Mouse (Mus musculus) megakaryocyte progenitor cell, adult 5-6 weeks (primary cell): Measurements from ENCODE around the gene Nubpl. TPM values are rescaled to one million over a fixed set of nuclear protein-coding genes. Genes with fewer than 3 reads are reported as not detected.
"Not testable (repeated sequence)": the region's sequence is repeated elsewhere in the genome, so short reads cannot be mapped to it uniquely, and the experiment has no call there.

ENCODE experiments used
- ATAC-seq: replicated peaks from 2 replicates; pipeline ENCODE4 v1.8.0; 2016; ENCODE audit warnings: mild to moderate bottlenecking, moderate TSS enrichment, inconsistent platforms; ENCODE audit not compliant: poor library complexity
- total RNA-seq, 2 experiments: library from RNA; stranded (forward) in 1 of 2; stranded (reverse) in 1 of 2; fragments of 157-497, 149-512 nt in 1 of 2; fragments of 200-1000 nt in 1 of 2; gene quantifications; 2 replicates each; pipeline versions ENCODE4 v1.2.3 to v1.2.4; 2015 to 2017

The Nubpl gene
- total RNA-seq, 2 experiments from 2014 or later = 2.8 to 8.6 TPM

GRCm38 (mm10) chr12:52231929-52232328 is 134.4 kb downstream of the Nubpl start:
- not testable (repeated sequence) for ATAC-seq

GRCm38 (mm10) chr12:52242712-52243111 is 145.2 kb downstream of the Nubpl start:
- ATAC-seq = no peak

GRCm38 (mm10) chr12:52247438-52247837 is 149.9 kb downstream of the Nubpl start:
- ATAC-seq = no peak

DNA sequence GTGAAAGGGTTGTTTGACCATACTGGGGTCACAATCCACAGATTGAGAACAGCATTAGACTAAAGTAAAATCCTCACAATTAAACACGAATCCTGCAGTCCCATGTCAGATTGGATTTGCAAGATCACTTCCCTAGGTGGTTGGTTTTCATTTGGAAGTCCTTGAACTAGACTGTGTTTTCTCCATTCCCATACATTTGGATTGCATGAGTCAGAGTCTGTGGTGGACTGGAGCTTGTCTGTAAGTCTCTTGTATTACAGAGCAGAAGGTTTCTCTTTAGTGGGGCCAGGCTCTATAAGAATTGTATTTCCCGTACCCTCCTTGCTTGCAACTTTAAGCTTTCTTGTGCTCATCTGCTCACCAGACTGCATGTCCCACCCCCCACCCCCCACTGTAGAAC is 151.0 kb downstream of the Nubpl start:
- no peak for ATAC-seq

GRCm38 (mm10) chr12:52254089-52254488 is 156.6 kb downstream of the Nubpl start:
- ATAC-seq = no peak

DNA sequence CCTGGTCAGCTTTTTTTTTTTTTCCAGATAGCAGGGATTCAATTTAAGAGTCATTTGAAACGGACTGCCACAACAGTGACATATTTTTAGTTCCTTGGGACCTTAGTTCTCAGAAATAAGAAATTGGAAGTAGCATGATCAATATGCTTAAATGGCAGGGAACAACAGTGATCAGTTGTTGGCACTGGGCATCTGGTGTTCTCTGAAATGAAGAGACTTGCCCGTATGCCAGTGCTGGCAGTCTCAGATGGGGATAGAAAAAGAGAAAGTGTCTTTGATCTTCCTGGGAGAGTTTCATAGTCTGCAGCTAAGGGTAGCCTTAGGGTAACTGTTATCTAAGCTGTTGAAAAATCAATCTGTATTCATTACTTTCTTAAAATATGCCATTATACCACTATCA is 170.6 kb downstream of the Nubpl start:
- no peak for ATAC-seq

- ATAC-seq = no peak
These were observed 175.3 kb downstream of the Nubpl start for GRCm38 (mm10) chr12:52272828-52273227.

- ATAC-seq = no peak
These were observed 178.8 kb downstream of the Nubpl start for GRCm38 (mm10) chr12:52276320-52276719.

DNA sequence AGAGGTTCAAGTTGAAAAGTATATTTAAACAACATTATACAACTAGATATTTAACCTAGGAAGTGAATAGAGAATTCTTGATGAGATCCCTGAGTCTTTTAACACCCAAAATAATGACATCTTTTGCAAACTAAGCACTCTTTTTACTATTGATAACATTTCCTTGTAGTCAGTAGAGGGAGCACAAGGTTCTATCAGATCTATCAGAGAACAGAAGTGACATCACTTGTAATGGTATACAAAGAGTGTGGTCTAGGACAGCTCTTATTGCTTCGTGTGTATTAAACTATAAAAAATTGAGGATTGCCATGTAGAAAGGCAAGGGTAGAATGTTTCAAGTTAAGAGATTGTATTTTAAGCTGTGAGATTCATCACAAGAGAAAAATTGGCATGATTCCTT is 183.7 kb downstream of the Nubpl start:
- no peak for ATAC-seq

DNA sequence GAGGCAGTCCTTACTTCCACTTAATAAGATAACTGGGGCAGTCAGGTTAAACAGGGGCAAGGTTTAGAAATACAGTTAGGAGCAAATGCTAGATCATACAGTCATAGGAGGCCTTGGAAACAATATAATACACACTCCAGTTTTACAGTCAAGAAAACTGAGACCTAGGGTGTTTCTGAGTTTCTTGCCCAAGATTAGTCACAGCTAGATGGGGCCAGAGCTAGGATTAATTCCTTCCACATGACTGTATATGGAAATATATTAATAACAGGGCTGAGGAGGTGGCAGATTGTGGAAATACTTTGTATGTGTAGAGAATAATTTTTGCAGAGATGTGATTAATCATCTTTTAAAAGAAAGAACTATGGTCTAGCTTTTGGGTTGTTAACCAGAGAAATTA is 186.9 kb downstream of the Nubpl start:
- ATAC-seq = no peak

DNA sequence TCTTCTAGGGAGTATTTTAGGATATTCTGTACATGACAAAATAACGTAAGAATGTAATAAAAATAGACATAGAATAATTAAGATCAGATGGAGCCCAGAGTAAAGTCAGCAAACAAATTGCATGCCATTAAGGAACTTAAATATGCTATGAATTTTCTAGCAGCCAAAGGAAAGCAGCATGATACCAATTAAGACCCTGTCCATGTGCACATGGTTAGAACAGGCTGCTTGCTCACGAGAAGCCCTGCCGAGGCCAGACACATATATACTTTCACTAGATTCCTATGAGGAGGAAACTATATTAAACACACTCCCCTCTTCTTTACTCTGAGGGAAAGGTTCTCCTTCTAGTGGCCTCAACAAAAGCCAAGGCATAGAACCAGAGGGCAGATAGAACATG is 189.3 kb downstream of the Nubpl start:
- no peak for ATAC-seq

DNA sequence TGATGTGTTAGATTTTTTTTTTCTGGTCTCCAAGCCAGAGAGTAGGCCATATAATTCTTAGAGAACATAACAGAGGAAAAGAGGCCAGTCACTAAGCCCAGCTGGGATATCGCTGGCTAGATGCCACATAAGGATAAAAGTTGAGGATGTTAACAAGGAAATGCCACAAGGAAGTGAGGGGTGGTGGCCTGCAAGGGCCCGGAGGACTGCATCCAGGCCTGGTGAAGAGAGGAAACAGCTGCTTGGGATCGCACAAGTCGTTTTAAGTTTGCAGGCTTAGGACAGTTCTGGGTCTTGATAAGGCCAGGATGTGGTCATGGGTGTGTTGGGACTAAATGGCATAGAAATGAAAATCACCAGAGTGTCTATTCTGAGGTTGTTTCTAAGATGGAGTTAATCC is 191.0 kb downstream of the Nubpl start:
- no peak for ATAC-seq

GRCm38 (mm10) chr12:52288941-52289567 is 191.5 kb downstream of the Nubpl start:
- ATAC-seq = no peak

- no peak for ATAC-seq
These were observed 192.1 kb downstream of the Nubpl start for GRCm38 (mm10) chr12:52289594-52289993.

GRCm38 (mm10) chr12:52293931-52294330 is 196.4 kb downstream of the Nubpl start:
- no peak for ATAC-seq

DNA sequence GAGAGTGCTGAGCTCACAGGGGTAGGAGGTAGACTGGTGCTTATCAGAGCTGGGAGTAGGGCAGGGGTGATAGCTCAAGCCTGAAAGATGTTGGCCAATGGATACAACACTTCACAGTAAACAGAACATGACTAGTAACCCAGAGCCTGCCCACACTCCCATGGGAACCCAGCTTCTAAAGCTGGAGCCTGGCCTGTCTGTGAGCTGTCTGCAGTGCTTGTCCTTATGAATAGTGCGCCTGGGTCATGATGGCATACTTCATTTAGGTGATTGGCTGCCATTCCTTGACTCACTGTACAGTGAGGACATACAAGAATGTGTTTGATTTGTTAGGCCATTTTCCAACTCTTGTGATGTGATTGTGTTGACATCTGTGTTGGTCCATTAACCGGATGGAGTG is 200.5 kb downstream of the Nubpl start:
- ATAC-seq = no peak

- 0 out of 2 replicates have a peak, but pooled peaks have one; percentile 26 for ATAC-seq
These were observed 201.1 kb downstream of the Nubpl start for GRCm38 (mm10) chr12:52298683-52299082.

DNA sequence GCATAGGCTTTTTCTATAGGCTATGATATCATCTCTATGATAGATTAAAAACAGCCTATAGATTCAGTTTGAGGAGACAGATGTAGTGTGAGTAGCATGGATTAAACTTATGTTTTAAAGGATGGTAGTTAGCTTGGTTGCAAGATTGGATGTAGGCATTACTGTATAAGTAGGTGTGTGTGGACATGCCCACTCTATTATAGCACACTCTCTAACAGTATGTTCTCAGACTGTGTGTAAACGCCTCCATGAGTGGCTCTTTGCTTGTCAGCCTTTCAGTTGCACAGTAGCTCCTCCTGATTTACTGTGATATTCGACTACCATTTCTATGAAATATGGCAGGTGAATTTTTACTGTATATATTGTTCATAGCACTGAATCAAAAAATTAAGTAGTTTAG is 205.4 kb downstream of the Nubpl start:
- no peak for ATAC-seq

- ATAC-seq = no peak
These were observed 208.8 kb downstream of the Nubpl start for GRCm38 (mm10) chr12:52306348-52306747.

DNA sequence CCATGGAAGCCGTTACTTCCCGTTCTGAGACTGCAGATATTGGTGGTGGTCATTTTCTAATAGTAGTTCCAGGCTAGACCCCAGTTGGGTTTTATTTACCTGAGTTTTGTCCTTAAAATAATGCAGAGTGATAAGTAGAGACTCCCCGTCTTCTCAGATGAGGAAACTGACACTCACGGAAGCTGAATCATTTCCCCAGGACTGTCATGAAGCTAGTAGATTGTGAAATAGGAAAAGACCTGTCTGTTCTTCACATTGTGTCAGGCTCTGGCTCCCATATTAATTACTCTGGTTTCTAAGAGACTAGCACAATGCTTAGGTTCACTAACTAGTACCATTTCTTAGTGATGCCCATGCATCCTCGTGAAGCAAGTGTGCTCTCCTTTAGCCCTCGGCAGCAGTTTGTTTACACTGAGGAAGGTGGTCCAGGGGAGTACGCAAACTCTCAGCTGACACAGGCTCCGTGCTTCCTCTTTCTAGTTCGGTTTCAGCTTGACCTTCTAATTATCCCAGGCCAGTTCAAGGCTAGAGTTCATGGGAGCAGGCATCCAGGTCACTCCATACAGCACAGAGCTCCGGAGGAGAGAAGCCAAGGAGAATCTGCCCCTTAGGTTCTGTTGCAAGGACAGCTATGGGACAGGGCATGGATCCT is 209.9 kb downstream of the Nubpl start:
- ATAC-seq = peak; percentile 89

- no peak for ATAC-seq
These were observed 211.1 kb downstream of the Nubpl start for GRCm38 (mm10) chr12:52308628-52309027.

DNA sequence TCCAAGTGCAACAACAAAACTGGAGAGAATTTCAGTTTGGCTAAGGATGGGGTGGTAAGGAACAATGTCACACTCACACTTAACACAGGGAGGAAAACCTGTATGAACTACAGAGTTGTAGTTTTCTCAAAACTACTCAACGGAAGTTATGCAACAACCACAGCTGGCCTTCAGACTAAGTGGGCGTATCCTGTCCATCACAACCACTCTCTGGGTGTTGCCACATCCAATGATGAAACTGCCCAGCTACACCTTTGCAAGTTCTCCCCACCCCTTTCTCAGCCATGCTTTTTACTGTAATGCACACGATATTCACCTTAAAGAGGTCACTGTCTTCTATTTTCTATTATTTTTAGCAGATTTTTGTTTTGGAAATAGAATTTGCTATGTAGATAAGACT is 217.3 kb downstream of the Nubpl start:
- peak; percentile 99 for ATAC-seq

DNA sequence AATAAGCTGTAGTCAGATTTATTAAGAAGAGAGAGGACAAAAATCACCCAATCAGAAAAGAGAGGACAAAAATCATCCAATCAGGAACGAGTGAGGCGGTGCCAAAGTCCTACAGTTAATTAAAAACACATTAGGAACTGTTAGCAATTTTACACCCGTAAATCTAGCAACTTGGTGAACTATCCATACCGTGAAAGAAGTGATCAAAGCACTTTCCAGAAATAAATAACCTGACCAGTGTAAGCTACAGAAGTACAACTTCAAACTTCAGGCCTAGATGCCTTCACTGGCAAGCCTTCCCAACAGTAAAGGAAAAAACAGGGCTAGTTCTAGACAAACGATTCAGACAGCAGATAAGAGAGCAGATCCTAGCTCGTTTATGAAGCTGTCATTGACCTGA is 220.1 kb downstream of the Nubpl start:
- no peak for ATAC-seq
